Mouse (Mus musculus) cerebellum, adult 9-10 months (tissue): Measurements from ENCODE around the gene Abcc4.

Source experiments
- DNase-seq: peaks from one replicate; pipeline ENCODE4 v3.0.0; 2022

Abcc4 gene

GRCm38 (mm10) chr14:118705808-118706731 is at the start of gene Abcc4:
Gene Abcc4, minus strand, starts transcription at chr14:118706219.
- peak; percentile 66 for DNase-seq

GRCm38 (mm10) chr14:118751193-118751753 is 45.3 kb upstream of the Abcc4 start:
- no peak for DNase-seq

- no peak for DNase-seq
These were observed 44.6 kb upstream of the Abcc4 start for GRCm38 (mm10) chr14:118750505-118751192.

GRCm38 (mm10) chr14:118749715-118750114 is 43.7 kb upstream of the Abcc4 start:
- no peak for DNase-seq

- no peak for DNase-seq
These were observed 43.0 kb upstream of the Abcc4 start for GRCm38 (mm10) chr14:118749068-118749467.

- no peak for DNase-seq
These were observed 36.8 kb upstream of the Abcc4 start for GRCm38 (mm10) chr14:118742862-118743261.

- DNase-seq: no peak
These were observed 35.8 kb upstream of the Abcc4 start for GRCm38 (mm10) chr14:118741780-118742179.

GRCm38 (mm10) chr14:118737251-118737888 is 31.4 kb upstream of the Abcc4 start:
- no peak for DNase-seq

GRCm38 (mm10) chr14:118735114-118735513 is 29.1 kb upstream of the Abcc4 start:
- DNase-seq: no peak

GRCm38 (mm10) chr14:118733146-118733545 is 27.1 kb upstream of the Abcc4 start:
- DNase-seq: no peak

GRCm38 (mm10) chr14:118730631-118731030 is 24.6 kb upstream of the Abcc4 start:
- DNase-seq: no peak

- no peak for DNase-seq
These were observed 19.4 kb upstream of the Abcc4 start for GRCm38 (mm10) chr14:118725467-118725866.

- DNase-seq: peak; percentile 64
These were observed 18.1 kb upstream of the Abcc4 start for GRCm38 (mm10) chr14:118723920-118724693.

GRCm38 (mm10) chr14:118719566-118720174 is 13.7 kb upstream of the Abcc4 start:
- DNase-seq: no peak

GRCm38 (mm10) chr14:118718576-118718975 is 12.6 kb upstream of the Abcc4 start:
- DNase-seq: no peak

GRCm38 (mm10) chr14:118716372-118717312 is 10.6 kb upstream of the Abcc4 start:
- no peak for DNase-seq

- no peak for DNase-seq
These were observed 8.7 kb upstream of the Abcc4 start for GRCm38 (mm10) chr14:118714720-118715119.

- no peak for DNase-seq
These were observed 8.3 kb upstream of the Abcc4 start for GRCm38 (mm10) chr14:118714320-118714719.

GRCm38 (mm10) chr14:118713869-118714268 is 7.8 kb upstream of the Abcc4 start:
- no peak for DNase-seq

GRCm38 (mm10) chr14:118713408-118713807 is 7.4 kb upstream of the Abcc4 start:
- no peak for DNase-seq

GRCm38 (mm10) chr14:118712889-118713288 is 6.9 kb upstream of the Abcc4 start:
- no peak for DNase-seq
